Mouse (Mus musculus) heart, adult 18-20 months (tissue): ENCODE measurements around the gene Mier1. TPM values are rescaled to one million over a fixed set of nuclear protein-coding genes. Genes with fewer than 3 reads are reported as not detected.

ENCODE experiments used
- DNase-seq, 2 experiments: peaks; one replicate each; pipeline ENCODE4 v3.0.0; 2021 to 2022; ENCODE audit warnings: mixed read lengths in 1 of 2
- long read RNA-seq, 2 experiments: library from polyadenylated mRNA; stranded (forward); transcript quantifications; one replicate each; pipeline ENCODE4 v2.0.0; 2021
- total RNA-seq, 2 experiments: library from RNA; stranded (reverse); gene quantifications; 2 replicates each; pipeline ENCODE4 v1.2.3; 2021

The Mier1 gene
- 10 to 100 TPM; 30.0 to 34.5 TPM for total RNA-seq
- long read RNA-seq, experiment 1, full-length matches to known transcripts: 5 of 6 reads
- long read RNA-seq, experiment 1, partial matches to known transcripts: 0 of 6 reads
- long read RNA-seq, experiment 1, other reads (novel, unspliced or antisense): 1 of 6 reads
- long read RNA-seq, experiment 2, full-length matches to known transcripts: 2 of 4 reads
- long read RNA-seq, experiment 2, partial matches to known transcripts: 0 of 4 reads
- long read RNA-seq, experiment 2, other reads (novel, unspliced or antisense): 2 of 4 reads

DNA sequence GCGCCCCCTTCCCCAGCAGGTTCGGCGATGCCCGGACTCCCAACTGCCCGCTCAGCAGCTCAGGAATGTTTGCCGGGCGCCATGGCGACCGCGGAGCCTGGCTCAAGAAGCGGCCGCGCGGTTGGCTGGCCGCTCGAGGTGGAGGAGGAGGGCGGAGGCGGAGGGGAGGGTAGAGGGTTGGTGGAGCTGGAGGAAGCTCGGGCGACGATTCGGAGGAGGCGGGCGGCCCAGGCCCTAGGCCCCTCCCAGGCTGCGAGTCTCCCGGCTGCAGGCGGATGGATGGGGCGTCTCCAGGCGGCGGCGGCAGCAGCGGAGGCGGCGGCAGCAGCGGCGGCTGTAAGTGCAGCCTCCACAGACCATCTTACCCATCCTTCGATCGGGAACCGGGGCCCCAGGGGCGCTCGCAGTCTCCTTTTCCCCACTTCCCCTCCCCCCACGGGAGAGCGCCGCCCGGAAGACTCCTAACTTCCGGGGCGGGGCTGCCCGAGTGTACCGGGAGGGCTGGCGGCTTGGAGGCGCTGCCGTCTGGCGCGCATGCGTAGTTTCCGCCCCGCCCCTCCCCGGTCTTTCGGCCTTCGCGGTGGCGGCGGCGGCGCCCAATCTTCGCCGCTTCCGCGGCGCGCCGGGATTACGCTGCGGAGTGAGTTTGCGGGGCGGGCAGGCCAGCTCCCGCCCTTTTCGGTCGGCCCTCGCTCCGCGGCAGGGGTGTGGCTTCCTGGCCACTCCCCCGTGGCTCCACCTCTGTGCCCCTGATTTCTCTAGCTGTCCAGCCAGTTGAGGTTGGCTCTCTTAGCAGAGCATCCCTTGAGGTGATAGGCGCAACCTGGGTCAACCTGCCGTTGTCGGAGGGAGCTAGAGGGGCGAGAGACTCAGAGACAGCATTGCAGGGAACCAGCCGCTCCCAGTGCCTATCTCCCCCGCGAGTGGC is at the start of gene Mier1, which contains the start of gene Wdr78:
Gene Mier1, plus strand, starts transcription at position 207 of the 928 bp plus-strand sequence.
Gene Wdr78, minus strand, starts transcription at position 372 of the 928 bp plus-strand sequence.
- peak; percentile 95 to 98 for DNase-seq

DNA sequence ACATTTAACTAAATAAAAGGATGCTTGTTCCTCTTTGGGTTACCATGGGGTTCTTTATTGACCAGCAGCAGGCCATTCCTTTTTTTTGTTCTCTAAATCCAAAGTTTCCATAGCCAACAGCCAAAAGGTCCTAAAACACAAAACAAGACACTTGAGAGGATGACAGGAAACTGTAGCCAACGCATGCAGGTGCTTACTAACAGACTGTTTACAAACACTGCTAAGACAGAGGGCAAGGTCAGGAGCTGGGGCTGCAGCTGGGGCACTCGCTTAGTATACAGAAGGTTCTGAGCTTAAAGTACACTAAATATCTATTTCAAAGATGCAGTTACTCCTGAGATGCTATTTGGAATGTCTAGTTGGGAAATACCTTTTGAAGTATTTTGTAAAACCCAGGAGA is 49.8 kb upstream of the Mier1 start:
- no peak for DNase-seq

DNA sequence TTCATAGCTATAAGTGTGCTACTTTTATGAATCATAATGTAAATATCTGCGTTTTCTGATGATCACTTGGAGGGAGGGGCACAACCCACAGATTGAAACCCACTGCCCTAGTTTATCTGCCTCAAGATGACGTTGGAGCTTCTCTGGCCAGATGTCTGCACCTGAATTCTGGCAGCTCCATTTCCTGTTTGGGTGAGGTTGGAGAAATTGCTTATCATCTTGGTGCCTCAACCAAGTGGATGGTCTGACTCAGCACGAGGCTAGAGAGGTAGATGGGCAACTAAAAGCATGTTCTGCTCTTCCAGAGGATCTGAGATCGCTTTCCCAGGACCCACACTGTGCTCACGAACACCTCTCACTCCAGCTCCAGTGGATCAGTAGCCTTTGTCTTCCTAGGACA is 49.2 kb upstream of the Mier1 start:
- DNase-seq: no peak

DNA sequence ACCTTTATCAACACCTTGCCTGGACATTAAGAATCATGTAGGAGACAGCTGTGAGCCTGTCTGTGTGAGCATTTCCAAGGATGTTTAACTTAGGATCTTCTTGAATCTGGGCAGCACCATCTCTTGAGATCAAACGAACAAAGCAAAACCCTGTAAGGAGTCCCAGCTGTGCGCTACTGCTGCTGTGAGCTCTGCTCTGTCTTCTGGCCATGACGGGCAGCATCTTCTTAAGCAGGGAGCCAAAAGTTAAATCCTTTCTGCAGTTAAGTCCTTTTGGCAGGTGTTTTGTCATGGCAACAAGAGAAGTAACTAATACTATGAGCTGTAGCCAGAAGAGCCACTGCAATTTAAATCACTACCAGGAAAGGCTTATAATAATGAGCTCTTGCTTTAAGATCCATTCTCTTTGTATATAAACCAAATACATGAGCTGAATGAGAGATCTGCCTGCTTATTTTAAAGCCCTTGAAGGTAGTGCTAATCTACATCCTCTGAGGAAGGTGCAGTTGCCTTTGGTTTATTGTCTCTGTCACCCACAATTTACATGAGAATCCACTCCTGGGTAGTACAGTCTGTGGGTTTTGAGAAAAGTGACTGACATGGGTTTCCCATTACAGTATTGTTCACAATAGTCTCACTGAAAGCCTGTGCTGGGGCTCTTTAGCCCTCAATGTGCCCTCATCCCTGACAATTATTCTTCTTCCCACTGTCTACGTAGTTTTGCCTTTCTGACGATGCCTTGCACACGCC is 46.1 kb upstream of the Mier1 start:
- no peak for DNase-seq

DNA sequence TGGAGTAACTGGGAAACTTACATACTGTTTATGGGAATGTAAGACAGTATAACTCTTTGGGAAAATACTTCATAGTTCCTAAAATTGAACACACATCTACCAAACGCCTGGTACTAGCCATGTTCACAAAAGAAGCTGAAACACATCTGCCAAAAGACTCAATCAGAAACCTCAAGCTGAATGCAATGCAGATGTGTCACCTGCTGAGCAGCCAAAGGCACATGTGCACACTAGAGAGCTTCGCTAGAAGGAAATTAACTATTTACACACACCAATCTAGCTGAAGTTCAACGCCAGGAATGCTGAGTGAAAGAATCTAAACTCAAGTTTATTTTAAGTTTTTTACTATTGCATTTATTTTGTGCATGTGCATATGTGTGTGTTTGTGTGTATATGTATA is 43.6 kb upstream of the Mier1 start:
- no peak for DNase-seq

DNA sequence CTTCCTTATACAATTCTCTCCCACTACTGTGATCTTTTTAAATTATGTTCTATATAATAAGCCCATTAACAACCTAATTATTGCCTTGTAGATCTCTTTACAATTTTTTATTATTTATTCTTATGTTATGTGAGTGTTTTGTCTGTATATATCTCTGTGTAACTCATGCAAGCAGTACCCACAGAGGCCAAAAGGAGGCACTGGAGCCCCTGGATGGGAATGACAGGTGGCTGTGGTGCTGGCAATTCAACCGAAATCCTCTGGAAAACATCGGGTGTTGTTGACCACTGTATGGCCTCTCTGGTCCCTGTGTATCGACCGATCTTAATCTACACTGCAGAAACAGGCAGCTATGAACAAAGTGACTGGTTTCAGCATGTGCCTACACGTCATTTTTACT is 29.0 kb upstream of the Mier1 start:
- DNase-seq: no peak

DNA sequence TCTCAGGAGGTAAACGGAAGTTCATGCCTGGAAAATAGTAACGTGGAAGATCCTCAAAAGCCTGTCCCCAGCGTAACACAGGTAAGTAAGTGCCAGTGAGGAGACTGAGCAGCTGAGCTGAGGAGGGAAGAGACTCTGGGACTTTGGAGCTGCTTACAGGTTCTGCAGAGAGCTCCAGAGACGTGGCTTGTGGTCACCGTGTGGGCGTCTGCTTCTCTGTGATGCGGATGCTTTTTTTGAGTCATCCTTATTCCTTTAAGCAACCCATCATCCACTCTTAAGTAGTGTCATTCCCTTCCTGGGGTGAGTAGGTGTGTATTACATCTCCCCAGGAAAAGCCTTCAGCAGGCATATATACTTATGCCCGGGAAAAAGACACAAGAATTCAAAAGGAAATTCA is 18.3 kb upstream of the Mier1 start:
- DNase-seq: no peak

DNA sequence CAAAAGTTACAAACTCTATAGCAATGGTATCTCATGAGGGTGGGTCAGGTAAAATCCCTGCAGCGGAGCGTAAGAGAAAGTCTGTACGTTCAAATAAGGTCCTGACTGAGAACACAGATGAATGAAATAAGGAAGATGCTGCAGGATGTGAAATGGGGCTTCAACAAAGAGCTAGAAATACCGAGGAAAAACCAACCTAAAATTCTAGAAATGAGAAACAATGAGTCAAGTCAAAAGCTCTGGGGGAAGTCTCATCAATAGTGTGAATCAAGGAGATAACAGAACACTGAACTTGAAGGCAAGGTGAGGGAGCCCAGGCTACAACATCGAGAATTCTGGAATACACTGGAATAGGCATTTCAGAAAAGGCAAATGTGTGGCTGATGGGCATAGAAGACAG is 15.7 kb upstream of the Mier1 start:
- DNase-seq: no peak

DNA sequence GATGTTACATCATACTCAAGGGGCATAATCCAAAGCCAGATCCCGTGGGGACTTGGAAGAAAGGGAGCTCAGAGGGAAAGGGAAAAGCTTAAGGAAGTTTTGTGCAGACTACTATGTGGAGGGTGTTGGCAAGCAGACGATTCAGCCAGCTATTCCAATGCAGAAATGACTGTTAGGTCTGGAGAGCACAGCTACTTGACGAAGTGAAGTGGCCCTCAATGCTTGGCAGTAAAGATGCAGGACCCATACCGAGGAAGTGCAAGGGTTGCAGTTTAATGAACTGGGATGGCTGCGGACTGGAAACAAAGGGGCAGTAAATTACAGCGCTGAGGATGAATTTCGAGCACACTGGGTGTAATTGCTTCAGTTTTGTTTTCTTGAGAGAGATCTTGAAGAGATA is 1.5 kb upstream of the Mier1 start:
- DNase-seq: no peak

DNA sequence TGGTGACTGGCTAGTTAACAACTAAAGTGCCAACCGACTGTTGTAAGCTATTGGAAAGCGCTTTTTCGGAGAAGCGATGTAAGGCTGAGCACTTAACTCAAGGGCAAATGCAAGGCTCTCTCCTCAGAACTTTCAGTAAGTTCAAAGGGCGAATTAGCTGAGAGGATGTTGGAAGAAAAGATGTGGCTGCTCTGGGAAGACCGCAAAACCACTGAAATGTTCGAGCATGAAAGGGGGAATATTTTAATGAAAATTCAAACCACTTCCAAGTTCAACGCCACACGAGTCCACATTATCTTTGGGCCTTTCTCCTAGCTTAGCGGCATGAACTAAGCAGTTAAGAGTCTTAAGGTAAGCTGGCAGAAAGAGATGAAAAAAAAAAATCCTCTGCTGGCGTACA is 788 bp upstream of the Mier1 start:
- no peak for DNase-seq

DNA sequence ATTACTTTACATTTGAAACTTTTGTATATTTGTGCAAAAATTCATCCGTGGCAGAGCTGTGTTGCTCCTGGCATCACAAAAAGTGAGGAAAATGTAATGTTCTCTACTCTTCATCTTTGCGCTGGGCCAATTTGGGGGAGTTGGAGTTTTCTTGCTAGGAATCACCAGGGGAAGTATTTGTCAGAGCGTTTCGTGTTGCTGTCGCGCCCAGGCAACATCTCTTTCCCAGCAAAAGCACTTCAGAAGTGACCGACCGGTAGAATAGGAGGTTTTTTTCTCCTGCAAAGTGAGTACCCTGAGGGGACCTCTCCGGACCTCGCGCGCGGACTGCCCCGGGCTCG is 4.7 kb downstream of the Mier1 start:
- DNase-seq: no peak

DNA sequence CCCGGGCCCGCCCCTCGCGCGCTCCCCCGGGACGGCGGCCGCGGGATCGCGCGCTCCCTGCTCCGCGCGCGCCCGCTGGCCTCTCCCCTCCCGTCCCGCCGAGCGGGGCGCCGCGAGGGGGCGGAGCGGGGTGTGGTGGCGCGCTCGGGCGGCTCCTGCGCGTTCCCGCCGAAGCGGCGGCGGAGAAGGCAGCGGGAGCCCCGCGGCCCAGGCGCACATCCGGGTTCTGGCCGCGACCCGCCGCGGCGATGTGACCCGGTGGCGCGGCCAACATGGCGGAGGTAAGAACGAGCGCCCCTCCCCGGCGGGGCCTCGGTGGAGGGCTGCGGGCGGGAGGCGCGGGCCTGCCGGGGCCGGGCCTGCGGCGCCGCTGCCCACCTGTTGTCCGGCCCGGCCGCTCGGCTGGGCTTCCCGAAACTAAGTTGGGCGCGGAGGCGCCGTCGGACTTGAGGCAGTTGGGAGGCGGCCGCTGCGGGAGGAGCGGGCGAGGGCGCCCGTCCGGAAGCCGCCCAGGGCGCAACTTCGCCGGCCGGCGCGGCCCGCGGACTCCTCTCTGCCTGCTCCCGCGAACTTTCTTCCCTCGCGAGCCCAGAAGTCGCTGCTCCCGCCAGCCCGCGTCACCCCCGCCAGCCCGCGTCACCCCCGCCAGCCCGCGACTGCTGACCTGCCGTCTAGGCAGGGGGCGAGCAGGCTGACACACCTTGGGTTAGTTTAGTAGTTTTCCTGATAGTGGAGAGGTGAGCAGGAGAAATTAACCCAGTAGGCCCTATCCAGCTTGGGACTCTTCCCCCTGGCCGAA is 5.2 kb downstream of the Mier1 start:
- DNase-seq: peak; percentile 84 to 93

DNA sequence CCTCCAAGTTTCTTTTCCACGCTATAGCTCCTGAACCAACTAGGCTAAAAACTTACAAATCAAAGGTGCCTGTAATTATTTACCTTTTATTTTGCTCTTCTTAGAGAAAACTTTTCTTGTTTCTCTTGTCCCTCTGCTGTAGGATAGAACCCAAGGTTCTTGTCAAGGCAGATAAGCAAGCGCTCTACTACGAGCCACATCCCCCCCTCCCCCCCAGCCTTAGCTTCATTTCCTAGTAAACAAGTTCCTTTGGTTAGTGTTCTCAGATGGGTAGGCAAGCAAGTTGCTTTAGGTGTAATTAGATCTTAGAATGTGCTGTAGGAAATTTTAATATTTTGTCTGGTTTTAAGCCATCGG is 5.8 kb downstream of the Mier1 start:
- no peak for DNase-seq

DNA sequence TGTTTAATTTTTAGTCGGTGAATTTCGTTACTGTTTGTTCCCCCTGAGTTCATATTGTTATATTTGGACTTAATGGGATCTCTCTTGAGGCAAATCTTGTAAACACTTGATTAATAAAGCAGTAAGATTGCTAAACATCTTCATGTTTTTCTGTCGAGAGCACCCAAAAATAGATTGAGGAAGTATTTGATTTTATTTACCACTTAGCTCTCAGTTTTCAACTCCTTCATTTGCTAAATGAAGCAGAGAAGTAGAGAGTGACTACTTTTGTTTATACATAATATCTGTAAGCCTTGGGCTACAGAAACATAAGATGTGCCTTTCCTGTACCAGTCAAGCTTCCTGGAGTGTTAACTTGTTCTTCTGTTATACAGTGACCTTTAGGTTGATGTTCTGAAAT is 6.2 kb downstream of the Mier1 start:
- DNase-seq: no peak

DNA sequence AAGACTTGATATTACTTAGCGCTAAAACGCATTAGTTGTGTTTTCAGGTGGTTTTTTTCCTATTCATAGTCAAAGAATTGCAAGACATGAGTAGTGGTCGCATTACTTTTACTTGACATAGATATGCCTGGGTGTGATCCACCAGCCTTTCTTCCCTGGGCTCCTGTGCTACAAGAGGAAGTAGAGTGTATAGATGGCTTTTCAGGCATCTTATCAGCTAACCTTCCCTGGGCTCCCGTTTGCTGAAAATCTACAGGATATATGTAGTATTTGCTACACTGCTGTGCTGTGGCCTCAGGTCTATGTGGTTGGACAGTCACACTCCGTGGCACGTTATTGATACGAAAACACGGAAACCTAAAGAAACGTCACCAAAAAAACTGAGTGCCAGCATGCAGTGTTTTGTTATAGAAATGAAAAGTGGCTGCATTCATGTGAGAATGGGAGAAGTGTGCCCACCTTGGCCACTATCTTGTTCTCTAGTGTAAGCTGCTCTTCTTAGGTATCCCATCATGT is 6.7 kb downstream of the Mier1 start:
- no peak for DNase-seq

DNA sequence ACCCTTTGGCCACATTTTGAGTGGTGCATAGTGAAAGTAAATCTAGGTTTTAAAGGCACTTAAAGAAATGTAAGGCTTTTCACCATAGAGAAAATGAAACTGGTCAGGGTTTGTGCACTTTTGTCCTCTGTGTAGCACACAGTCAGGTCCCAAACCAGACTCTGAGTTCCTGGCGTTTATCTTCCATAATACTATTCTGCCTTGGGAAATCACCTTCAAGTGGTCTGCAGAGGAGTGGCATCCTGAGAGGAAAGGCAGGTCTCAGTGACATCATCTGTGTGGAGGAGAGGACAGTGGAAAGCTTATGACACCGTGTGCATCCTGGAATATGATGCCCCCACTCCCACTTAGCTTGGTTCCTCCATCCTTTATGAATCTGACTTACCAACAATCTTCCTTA is 8.9 kb downstream of the Mier1 start:
- peak in 1 of 2 experiments; percentile 14 for DNase-seq

DNA sequence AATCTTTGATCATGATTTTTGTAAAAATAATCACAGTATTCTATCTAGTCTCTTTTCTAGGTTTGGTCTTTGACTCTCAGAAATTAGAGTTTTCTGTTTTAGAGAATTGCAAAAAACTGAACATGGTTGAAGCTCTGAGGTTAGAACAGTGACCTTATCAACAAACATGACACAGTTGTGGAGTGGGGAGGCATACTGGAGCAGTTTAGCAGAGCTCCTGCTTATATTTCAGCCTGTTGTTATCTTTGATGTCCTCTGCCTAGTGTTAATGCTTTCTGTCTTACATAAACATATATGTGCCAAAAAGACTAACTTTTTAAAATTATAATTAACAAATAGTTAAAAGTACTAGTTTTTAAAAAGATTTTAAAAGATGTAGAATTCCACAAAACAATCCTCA is 9.4 kb downstream of the Mier1 start:
- DNase-seq: no peak

DNA sequence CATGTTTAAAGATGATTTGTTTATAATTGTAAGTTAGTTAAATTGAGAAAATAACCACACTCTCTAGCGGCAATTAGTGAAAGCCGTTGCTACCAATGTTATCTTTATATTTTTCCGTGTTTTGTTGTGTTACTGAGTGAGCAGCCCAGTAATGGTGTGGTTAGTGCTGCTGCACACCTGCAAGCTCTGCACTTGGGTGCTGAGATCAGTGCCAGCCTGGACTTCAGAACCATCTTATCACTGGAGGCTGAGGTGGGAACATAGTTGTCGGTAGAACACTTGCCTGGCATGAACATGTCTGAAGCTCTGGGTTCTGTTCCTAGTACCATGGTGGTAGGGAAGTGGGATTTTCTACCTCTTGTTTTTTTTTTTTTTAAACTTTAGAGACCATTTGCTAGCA is 12.3 kb downstream of the Mier1 start:
- no peak for DNase-seq

DNA sequence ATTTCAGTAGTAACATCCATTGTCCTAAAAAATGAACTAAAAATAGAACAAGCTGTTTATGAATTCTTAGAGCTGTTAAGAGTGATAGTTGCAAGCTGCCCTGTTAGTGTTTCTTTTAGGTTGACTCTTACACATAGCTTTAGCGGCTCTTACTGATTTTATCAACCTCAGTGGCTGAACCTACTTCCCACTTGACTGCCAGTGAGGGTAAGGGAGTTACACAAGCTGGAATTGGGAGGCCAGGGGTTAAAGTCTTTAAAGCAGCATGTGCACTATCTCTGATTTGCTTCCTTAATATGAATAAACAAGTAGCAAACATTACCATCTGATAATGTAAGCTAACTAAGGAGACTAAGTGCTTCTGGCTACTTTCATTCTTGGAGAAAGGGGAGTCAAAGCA is 22.8 kb downstream of the Mier1 start:
- no peak for DNase-seq

DNA sequence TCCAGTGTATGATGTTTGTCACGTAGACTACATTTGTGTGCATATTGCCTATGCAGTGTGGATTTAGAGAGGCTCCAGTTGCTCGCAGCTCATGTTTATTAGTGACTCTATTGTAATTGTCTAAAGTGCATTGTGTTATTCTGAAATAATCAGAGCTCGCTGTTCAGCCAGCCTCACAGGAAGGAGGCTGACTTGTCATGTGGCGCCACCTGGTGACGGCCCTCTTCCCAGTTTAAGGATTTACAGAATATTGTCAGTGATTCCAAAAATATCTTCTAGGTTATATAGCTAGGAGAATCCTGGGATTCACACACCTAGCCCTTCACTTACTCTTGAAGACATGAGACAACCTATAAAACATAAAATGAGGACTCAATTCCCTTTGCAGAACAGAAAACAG is 32.1 kb downstream of the Mier1 start:
- DNase-seq: peak; percentile 64 to 87

DNA sequence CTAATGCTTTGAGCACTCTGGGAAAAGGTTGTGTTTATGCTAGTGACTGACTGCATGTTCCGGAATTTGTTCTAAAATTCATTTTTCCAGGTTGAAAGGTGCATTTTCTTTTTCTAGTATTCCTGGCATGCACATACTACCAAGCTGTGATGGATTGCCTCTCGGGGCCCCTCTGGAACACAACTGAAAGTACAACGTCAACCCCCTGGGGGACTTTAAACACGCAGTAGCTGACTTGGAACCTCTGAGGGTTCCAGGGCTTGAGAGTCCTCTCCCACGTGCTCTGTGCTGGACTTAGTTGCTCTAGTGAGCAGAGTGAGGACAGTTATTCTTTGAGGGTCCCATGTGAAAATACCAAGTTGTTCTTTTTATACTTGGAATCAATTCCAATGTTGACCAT is 37.8 kb downstream of the Mier1 start:
- DNase-seq: no peak

DNA sequence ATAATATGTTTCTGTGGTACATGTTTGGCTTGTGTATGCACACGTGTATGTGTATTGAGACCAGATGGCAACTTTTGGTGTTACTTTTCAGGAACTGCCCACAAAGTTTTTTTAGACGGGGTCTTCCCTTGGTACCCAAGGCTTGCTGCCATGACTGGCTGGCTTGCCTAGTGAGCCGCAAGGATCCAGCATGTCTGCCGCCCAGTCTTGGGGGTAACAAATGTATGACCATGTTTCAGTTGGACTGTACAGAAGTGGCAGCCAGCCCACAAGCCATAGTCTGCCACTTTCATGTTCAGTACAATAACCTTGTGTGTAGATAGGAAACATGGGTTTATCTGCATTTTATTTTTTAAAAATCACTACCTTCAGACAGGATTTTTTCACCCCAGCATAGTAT is 44.6 kb downstream of the Mier1 start:
- DNase-seq: no peak
